Mouse (Mus musculus) layer of hippocampus, postnatal 10 days (tissue): ENCODE results near the gene Olfr1098. TPM values are rescaled to one million over a fixed set of nuclear protein-coding genes. Genes with fewer than 3 reads are reported as not detected.

Experiments
- DNase-seq, 2 experiments: peaks; one replicate each; pipeline ENCODE4 v3.0.0; 2021; ENCODE audit warnings: low spot score in 2 of 2
- long read RNA-seq: library from polyadenylated mRNA; stranded (forward); transcript quantifications from one replicate; pipeline ENCODE4 v2.0.0, GENCODE M21; 2023
- total RNA-seq, 2 experiments: library from RNA; stranded (reverse); gene quantifications; 2 replicates each; pipeline ENCODE4 v1.2.3; 2021

Gene Olfr1098
- not detected for total RNA-seq
- long read RNA-seq = 0 reads

GRCm38 (mm10) chr2:86924445-86924844, at the start of gene Olfr1098:
TSS of gene Olfr1098 (minus strand) at chr2:86924545.
- no peak for DNase-seq

GRCm38 (mm10) chr2:86960593-86960992, 36.2 kb upstream of the Olfr1098 start, which contains the start of gene Olfr1099:
TSS of gene Olfr1099 (minus strand) at chr2:86960693.
- DNase-seq = no peak

GRCm38 (mm10) chr2:86926557-86926956, 2.2 kb upstream of the Olfr1098 start:
- no peak for DNase-seq

- DNase-seq = no peak
Measured at GRCm38 (mm10) chr2:86905647-86906046, 18.7 kb downstream of the Olfr1098 start.

- DNase-seq = no peak
Measured at GRCm38 (mm10) chr2:86892116-86892515, 32.2 kb downstream of the Olfr1098 start, which contains the start of gene Olfr1097. TSS of gene Olfr1097 (minus strand) at chr2:86892216.

- DNase-seq = no peak
Measured at GRCm38 (mm10) chr2:86874702-86875101, 49.6 kb downstream of the Olfr1098 start, which contains the start of gene Gm13723. TSS of gene Gm13723 (minus strand) at chr2:86874802.

Other genes starting within 250 kb of the Olfr1098 start
- not detected for gene Olfr1086, start 244.5 kb downstream of the Olfr1098 start, total RNA-seq
- not detected for gene Olfr1087, start 226.2 kb downstream of the Olfr1098 start, total RNA-seq
- gene Olfr1089, start 190.8 kb downstream of the Olfr1098 start, total RNA-seq = not detected
- gene Olfr1090, start 165.6 kb downstream of the Olfr1098 start, total RNA-seq = not detected
- gene Olfr1093, start 142.1 kb downstream of the Olfr1098 start, total RNA-seq = not detected
- gene Olfr141, start 114.5 kb downstream of the Olfr1098 start, total RNA-seq = not detected
- gene Olfr1094, start 99.9 kb downstream of the Olfr1098 start, total RNA-seq = not detected
- gene Olfr1095, start 72.8 kb downstream of the Olfr1098 start, total RNA-seq = not detected
- not detected for gene Gm13723, start 49.7 kb downstream of the Olfr1098 start, total RNA-seq
- not detected for gene Olfr1097, start 32.3 kb downstream of the Olfr1098 start, total RNA-seq
- not detected for gene Olfr1099, start 36.1 kb upstream of the Olfr1098 start, total RNA-seq
- not detected for gene Olfr1100, start 55.4 kb upstream of the Olfr1098 start, total RNA-seq
- not detected for gene Olfr1101, start 66.7 kb upstream of the Olfr1098 start, total RNA-seq
- not detected for gene Olfr1102, start 73.9 kb upstream of the Olfr1098 start, total RNA-seq
- not detected for gene Olfr1104, start 102.5 kb upstream of the Olfr1098 start, total RNA-seq
- not detected for gene Olfr1105, start 112.0 kb upstream of the Olfr1098 start, total RNA-seq
- gene Olfr1106, start 127.7 kb upstream of the Olfr1098 start, total RNA-seq = not detected
- gene Olfr1107, start 151.3 kb upstream of the Olfr1098 start, total RNA-seq = not detected
- not detected for gene Olfr1109, start 171.5 kb upstream of the Olfr1098 start, total RNA-seq
- gene Olfr259, start 190.0 kb upstream of the Olfr1098 start, total RNA-seq = not detected
- gene Olfr1110, start 215.8 kb upstream of the Olfr1098 start, total RNA-seq = not detected
- not detected for gene Olfr1111, start 228.1 kb upstream of the Olfr1098 start, total RNA-seq